Mouse (Mus musculus) midbrain, embryonic 13.5 days (tissue): Measurements from ENCODE around the gene Cd47. TPM values are rescaled to one million over a fixed set of nuclear protein-coding genes. Genes with fewer than 3 reads are reported as not detected.

Experiments
- polyA plus RNA-seq: library from polyadenylated mRNA; unstranded; fragments of >200 nt; fragmentation: Nextera tagmentation; extraction: Ambion mirVana; gene quantifications from 2 replicates; pipeline ENCODE4 v1.2.1, GENCODE M21; 2015

Gene Cd47
- polyA plus RNA-seq, 1 experiment from 2014 or later, result 94.8 TPM

Other genes starting within 250 kb of the Cd47 start
- 40.8 and 43.5 TPM in 2 replicates for gene Ift57, start 101.3 kb upstream of the Cd47 start, polyA plus RNA-seq